Mouse (Mus musculus) spleen, adult 2 months (tissue): ENCODE measurements around the gene Gtf2ird2.

Experiments used
- CTCF ChIP-seq: fragments of 200-500 bp; IDR thresholded peaks from 2 replicates; pipeline ENCODE4 v1.5.1; 2011; ENCODE audit warnings: mild to moderate bottlenecking, inconsistent platforms; ENCODE audit not compliant: insufficient read depth, insufficient read length, insufficient replicate concordance; ENCODE audit errors: extremely low read depth
- POLR2A ChIP-seq: fragments of 200-500 bp; IDR thresholded peaks from 2 replicates; pipeline ENCODE4 v1.6.1; 2011; ENCODE audit warnings: low read depth, low read length, inconsistent platforms

GRCm38 (mm10) chr5:134141236-134141635, 42.6 kb upstream of the Gtf2ird2 start:
- TF ChIP-seq CTCF (no peak), POLR2A (no peak)
